Mouse (Mus musculus) embryonic facial prominence, embryonic 13.5 days (tissue): ENCODE measurements at regions not wholly inside any gene's neighbourhood (a gene's known extent, or its start where the extent isn't known, plus 50 kb on each side); places are given as distances from the start of the nearest gene placed in this dataset.

ENCODE experiments used
- ATAC-seq: fragments of 200-750 bp; cut with Nextera tagmentation; 2 replicates; pipeline ENCODE4 v1.8.0; 2017; ENCODE audit warnings: low read depth; ENCODE audit not compliant: insufficient number of reproducible peaks, insufficient read depth, low FRiP score, low TSS enrichment
- H3K27ac ChIP-seq: fragments of 300-500 bp; sonication (generic); 2 replicates; pipeline ENCODE4 v1.5.1; 2015; ENCODE audit warnings: moderate library complexity, mild to moderate bottlenecking, inconsistent platforms
- H3K27me3 ChIP-seq: fragments of 300-500 bp; sonication (generic); 2 replicates; pipeline ENCODE4 v1.6.1; 2015; ENCODE audit warnings: mild to moderate bottlenecking, inconsistent platforms
- H3K36me3 ChIP-seq: fragments of 300-500 bp; sonication (generic); 2 replicates; pipeline ENCODE4 v1.6.1; 2015; ENCODE audit warnings: mild to moderate bottlenecking, inconsistent platforms
- H3K4me1 ChIP-seq: fragments of 300-500 bp; sonication (generic); 2 replicates; pipeline ENCODE4 v1.6.1; 2015; ENCODE audit warnings: inconsistent platforms
- H3K4me2 ChIP-seq: fragments of 300-500 bp; sonication (generic); 2 replicates; pipeline ENCODE4 v1.6.1; 2015; ENCODE audit warnings: moderate library complexity, mild to moderate bottlenecking, inconsistent platforms
- H3K4me3 ChIP-seq: fragments of 300-500 bp; sonication (generic); 2 replicates; pipeline ENCODE4 v1.5.1; 2015; ENCODE audit warnings: mild to moderate bottlenecking, inconsistent platforms
- H3K9ac ChIP-seq: fragments of 300-500 bp; sonication (generic); 2 replicates; pipeline ENCODE4 v1.6.1; 2015; ENCODE audit warnings: mild to moderate bottlenecking, inconsistent platforms
- H3K9me3 ChIP-seq: fragments of 300-500 bp; sonication (generic); 2 replicates; pipeline ENCODE4 v1.6.1; 2016; ENCODE audit warnings: inconsistent platforms
- WGBS: fragments of 180-500 bp; shearing (Covaris S2); methylation state at CpG from one replicate; pipeline ENCODE4 v1.1.7; 2015; ENCODE audit warnings: mixed read lengths; 5-methylcytosine and 5-hydroxymethylcytosine counted together

DNA sequence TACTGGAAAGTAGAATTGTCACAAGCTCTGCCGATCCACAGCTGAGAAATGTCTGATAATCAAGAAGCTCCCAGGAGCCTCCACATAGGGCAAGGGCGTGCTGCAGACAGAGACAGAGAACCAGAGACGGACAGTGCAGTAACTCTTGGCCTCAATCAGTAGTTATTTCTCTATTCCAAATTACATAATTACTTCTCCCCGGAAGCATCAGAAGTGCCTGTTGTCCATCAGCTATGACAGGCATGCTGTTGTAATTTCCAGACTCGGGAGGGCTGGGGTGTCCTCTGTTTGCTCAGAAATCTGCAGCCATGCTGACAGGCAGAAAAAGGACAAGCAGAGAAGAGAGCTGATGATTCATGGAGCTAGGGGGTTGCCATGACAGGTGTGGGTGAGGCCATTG, 56.9 kb upstream of the Ppp1r26 start:
- H3K27ac ChIP-seq, result no peak overlapping the region
- no peaks in the 10 kb centered on the region for H3K9me3 ChIP-seq
- WGBS, result 63% methylated on average over 5 of the region's 5 CpGs
- H3K27me3 ChIP-seq, result no peaks in the 10 kb centered on the region; the same call in 1 of the 2 replicates
- no peak overlapping the region for H3K9ac ChIP-seq
- peaks cover 12% of the 10 kb centered on the region for H3K4me1 ChIP-seq
- no peaks in the 10 kb centered on the region for H3K36me3 ChIP-seq
- H3K4me3 ChIP-seq, result no peak overlapping the region
- no peak overlapping the region for H3K4me2 ChIP-seq
- ATAC-seq, result no peak

- Histone ChIP-seq H3K4me3 (no peak overlapping the region), H3K4me2 (no peak overlapping the region), H3K27me3 (no peaks in the 10 kb centered on the region; the same call in 1 of the 2 replicates), H3K9ac (no peak overlapping the region), H3K9me3 (no peaks in the 10 kb centered on the region), H3K27ac (no peak overlapping the region), H3K4me1 (no peaks in the 10 kb centered on the region), H3K36me3 (no peaks in the 10 kb centered on the region)
- 84% methylated on average over 6 of the region's 6 CpGs for WGBS
- ATAC-seq, result no peak
Observed at GRCm38 (mm10) chr2:28395391-28395790, 51.2 kb upstream of the Ppp1r26 start.
